Mouse (Mus musculus): Measurements from ENCODE around the gene Kyat1. TPM values are rescaled to one million over a fixed set of nuclear protein-coding genes. Genes with fewer than 3 reads are reported as not detected.
"Not testable (repeated sequence)": the region's sequence is repeated elsewhere in the genome, so short reads cannot be mapped to it uniquely, and the experiment has no call there.

Gene Kyat1
- polyA plus RNA-seq, 1 experiment from 2014 or later: 12.8 TPM

GRCm38 (mm10) chr2:30178711-30179110, 26.9 kb downstream of the Kyat1 start:
- not testable (repeated sequence) for H3K9me3 ChIP-seq; H3K27me3 ChIP-seq (ENCODE audit: insufficient read depth, poor library complexity, severe bottlenecking); H3K27ac ChIP-seq; DNase-seq (ENCODE audit: low spot score)
- Histone ChIP-seq H3K4me3 (peak overlapping the region; percentile 76), H3K4me1 (peaks cover 15% of the 10 kb centered on the region), H3K36me3 (peaks cover 36% of the 10 kb centered on the region)
- 57% methylated on average over 7 of the region's 7 CpGs for WGBS

- H3K36me3 ChIP-seq: peaks cover 43% of the 10 kb centered on the region
- peak; percentile 98 for DNase-seq (ENCODE audit: low spot score)
- H3K4me1 ChIP-seq: peaks cover 18% of the 10 kb centered on the region
- H3K27ac ChIP-seq: peak within 1 kb of the TSS; percentile 87
- H3K9me3 ChIP-seq: no peaks in the 10 kb centered on the region
- H3K27me3 ChIP-seq (ENCODE audit: insufficient read depth, poor library complexity, severe bottlenecking): 0 out of 2 replicates have a peak, but pooled peaks cover 2% of the 10 kb centered on the region
- peak within 1 kb of the TSS; percentile 76 for H3K4me3 ChIP-seq
- 2% methylated on average over 54 of the region's 54 CpGs for WGBS
These were observed 27.7 kb downstream of the Kyat1 start, which contains the start of gene Spout1 for GRCm38 (mm10) chr2:30177700-30178675. Gene Spout1 (minus strand): TSS chr2:30178459.

- no peak overlapping the region for H3K4me3 ChIP-seq
- 0 out of 2 replicates have a peak, but pooled peaks cover 4% of the 10 kb centered on the region for H3K27me3 ChIP-seq (ENCODE audit: insufficient read depth, poor library complexity, severe bottlenecking)
- 100% methylated on average over 2 of the region's 2 CpGs for WGBS
- DNase-seq (ENCODE audit: low spot score): no peak
- H3K4me1 ChIP-seq: peaks cover 31% of the 10 kb centered on the region
- H3K36me3 ChIP-seq: peaks cover 49% of the 10 kb centered on the region
- no peak overlapping the region for H3K27ac ChIP-seq
- H3K9me3 ChIP-seq: no peaks in the 10 kb centered on the region
These were observed 29.1 kb downstream of the Kyat1 start for GRCm38 (mm10) chr2:30176561-30176960.

GRCm38 (mm10) chr2:30175897-30176296, 29.8 kb downstream of the Kyat1 start:
- Histone ChIP-seq H3K4me1 (peaks cover 35% of the 10 kb centered on the region), H3K4me3 (no peak overlapping the region), H3K36me3 (peaks cover 49% of the 10 kb centered on the region), H3K27me3 (ENCODE audit: insufficient read depth, poor library complexity, severe bottlenecking) (0 out of 2 replicates have a peak, but pooled peaks cover 4% of the 10 kb centered on the region), H3K27ac (no peak overlapping the region), H3K9me3 (no peaks in the 10 kb centered on the region)
- no peak for DNase-seq (ENCODE audit: low spot score)
- 74% methylated on average over 8 of the region's 8 CpGs for WGBS

GRCm38 (mm10) chr2:30173541-30174240, 32.0 kb downstream of the Kyat1 start:
- H3K4me3 ChIP-seq: no peak overlapping the region
- no peak for DNase-seq (ENCODE audit: low spot score)

GRCm38 (mm10) chr2:30171997-30172382, 33.7 kb downstream of the Kyat1 start:
- DNase-seq (ENCODE audit: low spot score): no peak

More at GRCm38 (mm10) chr2:30173541-30174240, 32.0 kb downstream of the Kyat1 start:
- Histone ChIP-seq H3K27me3 (ENCODE audit: insufficient read depth, poor library complexity, severe bottlenecking) (0 out of 2 replicates have a peak, but pooled peaks cover 4% of the 10 kb centered on the region), H3K36me3 (peaks cover 49% of the 10 kb centered on the region), H3K9me3 (no peaks in the 10 kb centered on the region), H3K4me1 (peaks cover 35% of the 10 kb centered on the region), H3K27ac (no peak overlapping the region)
- WGBS: 95% methylated on average over 20 of the region's 20 CpGs

GRCm38 (mm10) chr2:30171371-30171996, 34.2 kb downstream of the Kyat1 start, which contains the start of gene Endog:
Gene Endog (plus strand): TSS chr2:30171493.
- Histone ChIP-seq H3K4me1 (peaks cover 20% of the 10 kb centered on the region), H3K36me3 (peaks cover 41% of the 10 kb centered on the region), H3K27me3 (ENCODE audit: insufficient read depth, poor library complexity, severe bottlenecking) (0 out of 2 replicates have a peak, but pooled peaks cover 4% of the 10 kb centered on the region), H3K27ac (peak within 1 kb of the TSS; percentile 96), H3K9me3 (peaks cover 7% of the 10 kb centered on the region), H3K4me3 (peak within 1 kb of the TSS; percentile 82)
- DNase-seq (ENCODE audit: low spot score): peak; percentile 96
- WGBS: under 1% methylated on average over 75 of the region's 75 CpGs

More at GRCm38 (mm10) chr2:30171997-30172382, 33.7 kb downstream of the Kyat1 start:
- 0 out of 2 replicates have a peak, but pooled peaks cover 4% of the 10 kb centered on the region for H3K27me3 ChIP-seq (ENCODE audit: insufficient read depth, poor library complexity, severe bottlenecking)
- peak overlapping the region; percentile 82 for H3K4me3 ChIP-seq
- 2% methylated on average over 19 of the region's 19 CpGs for WGBS
- peaks cover 22% of the 10 kb centered on the region for H3K4me1 ChIP-seq
- peak overlapping the region; percentile 96 for H3K27ac ChIP-seq
- H3K36me3 ChIP-seq: peaks cover 46% of the 10 kb centered on the region
- H3K9me3 ChIP-seq: peaks cover 2% of the 10 kb centered on the region; the same call in 1 of the 2 replicates

GRCm38 (mm10) chr2:30166677-30167076, 39.0 kb downstream of the Kyat1 start:
- peaks cover 8% of the 10 kb centered on the region for H3K9me3 ChIP-seq
- WGBS: 59% methylated on average over 4 of the region's 4 CpGs
- H3K27ac ChIP-seq: no peak overlapping the region
- H3K27me3 ChIP-seq (ENCODE audit: insufficient read depth, poor library complexity, severe bottlenecking): no peaks in the 10 kb centered on the region; the same call in 1 of the 2 replicates
- DNase-seq (ENCODE audit: low spot score): no peak
- H3K4me3 ChIP-seq: no peak overlapping the region
- peaks cover 5% of the 10 kb centered on the region for H3K4me1 ChIP-seq
- no peaks in the 10 kb centered on the region for H3K36me3 ChIP-seq

- 48% methylated on average over 9 of the region's 9 CpGs for WGBS
- Histone ChIP-seq H3K4me1 (no peaks in the 10 kb centered on the region), H3K9me3 (peaks cover 8% of the 10 kb centered on the region), H3K27ac (no peak overlapping the region), H3K36me3 (no peaks in the 10 kb centered on the region), H3K4me3 (no peak overlapping the region), H3K27me3 (ENCODE audit: insufficient read depth, poor library complexity, severe bottlenecking) (no peaks in the 10 kb centered on the region; the same call in 1 of the 2 replicates)
- DNase-seq (ENCODE audit: low spot score): no peak
These were observed 41.2 kb downstream of the Kyat1 start for GRCm38 (mm10) chr2:30164340-30164932.

- Histone ChIP-seq H3K36me3 (no peaks in the 10 kb centered on the region), H3K4me1 (no peaks in the 10 kb centered on the region), H3K27me3 (ENCODE audit: insufficient read depth, poor library complexity, severe bottlenecking) (no peaks in the 10 kb centered on the region; the same call in 1 of the 2 replicates), H3K9me3 (peaks cover 4% of the 10 kb centered on the region), H3K27ac (no peak overlapping the region), H3K4me3 (no peak overlapping the region)
- DNase-seq (ENCODE audit: low spot score): no peak
These were observed 43.8 kb downstream of the Kyat1 start for GRCm38 (mm10) chr2:30161809-30162208.

- H3K9me3 ChIP-seq; H3K36me3 ChIP-seq; H3K4me3 ChIP-seq; H3K27ac ChIP-seq; H3K4me1 ChIP-seq; H3K27me3 ChIP-seq (ENCODE audit: insufficient read depth, poor library complexity, severe bottlenecking); DNase-seq (ENCODE audit: low spot score): not testable (repeated sequence)
- WGBS: 90% methylated on average over 7 of the region's 10 CpGs
These were observed 45.8 kb downstream of the Kyat1 start for GRCm38 (mm10) chr2:30159871-30160270.

GRCm38 (mm10) chr2:30152616-30153015, 53.0 kb downstream of the Kyat1 start:
- 78% methylated on average over 8 of the region's 8 CpGs for WGBS
- no peaks in the 10 kb centered on the region for H3K9me3 ChIP-seq
- H3K36me3 ChIP-seq: peaks cover 44% of the 10 kb centered on the region
- H3K4me1 ChIP-seq: no peaks in the 10 kb centered on the region
- no peak for DNase-seq (ENCODE audit: low spot score)
- no peak overlapping the region for H3K4me3 ChIP-seq
- no peaks in the 10 kb centered on the region for H3K27me3 ChIP-seq (ENCODE audit: insufficient read depth, poor library complexity, severe bottlenecking)
- H3K27ac ChIP-seq: no peak overlapping the region
